Mouse (Mus musculus): Measurements from ENCODE around the gene Dzank1. TPM values are rescaled to one million over a fixed set of nuclear protein-coding genes. Genes with fewer than 3 reads are reported as not detected.

Dzank1 gene
- polyA plus RNA-seq, 1 experiment from 2014 or later, result 0.47 TPM

DNA sequence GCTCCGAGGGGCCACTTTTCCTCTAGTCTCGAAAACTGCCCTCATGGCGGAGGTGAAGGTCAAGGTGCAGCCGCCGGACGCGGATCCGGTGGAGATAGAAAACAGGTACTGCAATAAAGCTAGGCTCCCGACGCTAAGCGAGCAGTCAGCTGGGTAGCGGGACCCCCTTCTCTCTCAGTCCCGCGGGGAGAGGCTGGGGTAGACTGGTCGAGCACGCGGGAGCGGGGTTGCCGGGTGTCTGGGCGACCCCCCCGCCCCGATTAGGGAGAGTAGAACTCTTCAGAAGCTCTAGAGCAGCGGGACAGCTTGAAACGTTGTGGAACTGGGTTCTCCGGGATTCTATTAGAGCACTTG, 584 bp upstream of the Dzank1 start:
- no peaks in the 10 kb centered on the region for H3K27me3 ChIP-seq (replicated peaks; ENCODE audit: control insufficient read depth, insufficient read depth, low read length)
- WGBS, result under 1% methylated on average over 25 of the region's 25 CpGs
- peak overlapping the region; percentile 93 for H3K4me3 ChIP-seq (ENCODE audit: low read depth, low read length)
- H3K27ac ChIP-seq (ENCODE audit: low read depth, low read length), result peak overlapping the region; percentile 90
- 0 out of 2 replicates have a peak, but pooled peaks cover 7% of the 10 kb centered on the region for H3K4me1 ChIP-seq (replicated peaks; ENCODE audit: control insufficient read depth, insufficient read depth, low read length)
- no peak for TF ChIP-seq CTCF (IDR thresholded peaks at IDR 0.05; ENCODE audit: low read depth)
- H3K36me3 ChIP-seq (ENCODE audit: control insufficient read depth, insufficient read depth), result peaks cover 5% of the 10 kb centered on the region
- H3K9ac ChIP-seq (ENCODE audit: low read depth, low read length), result peak overlapping the region; percentile 94
- ATAC-seq, result no peak; the same call in 1 of the 2 replicates
- peak overlapping the region; percentile 91 for H3K4me2 ChIP-seq (replicated peaks; ENCODE audit: low read depth)
- no peaks in the 10 kb centered on the region for H3K9me3 ChIP-seq (ENCODE audit: control insufficient read depth)

DNA sequence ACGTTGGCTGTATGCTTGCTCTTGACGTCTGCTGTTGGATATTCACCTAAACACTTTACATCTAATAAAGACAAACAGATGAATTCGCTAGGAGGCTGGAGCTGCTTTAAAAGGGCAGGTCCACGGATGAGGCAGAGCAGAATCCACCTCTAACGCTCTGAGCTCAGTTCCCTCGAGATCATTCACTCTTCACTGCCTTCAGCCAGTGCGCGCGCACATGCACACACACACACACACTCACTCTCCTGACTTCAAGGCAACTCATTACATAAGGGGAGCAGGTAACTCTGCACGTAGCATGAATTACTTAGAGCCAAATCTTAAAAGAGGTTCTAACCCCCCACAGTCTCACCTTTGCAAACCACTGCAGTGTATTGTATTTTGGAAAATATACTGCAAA, 1.4 kb downstream of the Dzank1 start:
- 0 out of 2 replicates have a peak, but pooled peaks cover 7% of the 10 kb centered on the region for H3K4me1 ChIP-seq (replicated peaks; ENCODE audit: control insufficient read depth, insufficient read depth, low read length)
- no peaks in the 10 kb centered on the region for H3K9me3 ChIP-seq (ENCODE audit: control insufficient read depth)
- H3K27me3 ChIP-seq (replicated peaks; ENCODE audit: control insufficient read depth, insufficient read depth, low read length), result no peaks in the 10 kb centered on the region
- H3K4me2 ChIP-seq (replicated peaks; ENCODE audit: low read depth), result no peak overlapping the region
- TF ChIP-seq CTCF (IDR thresholded peaks at IDR 0.05; ENCODE audit: low read depth), result no peak
- no peak overlapping the region for H3K9ac ChIP-seq (ENCODE audit: low read depth, low read length)
- H3K36me3 ChIP-seq (ENCODE audit: control insufficient read depth, insufficient read depth), result no peaks in the 10 kb centered on the region; the same call in 1 of the 2 replicates
- ATAC-seq, result no peak
- no peak overlapping the region for H3K4me3 ChIP-seq (ENCODE audit: low read depth, low read length)
- H3K27ac ChIP-seq (ENCODE audit: low read depth, low read length), result no peak overlapping the region
- 53% methylated on average over 10 of the region's 10 CpGs for WGBS

DNA sequence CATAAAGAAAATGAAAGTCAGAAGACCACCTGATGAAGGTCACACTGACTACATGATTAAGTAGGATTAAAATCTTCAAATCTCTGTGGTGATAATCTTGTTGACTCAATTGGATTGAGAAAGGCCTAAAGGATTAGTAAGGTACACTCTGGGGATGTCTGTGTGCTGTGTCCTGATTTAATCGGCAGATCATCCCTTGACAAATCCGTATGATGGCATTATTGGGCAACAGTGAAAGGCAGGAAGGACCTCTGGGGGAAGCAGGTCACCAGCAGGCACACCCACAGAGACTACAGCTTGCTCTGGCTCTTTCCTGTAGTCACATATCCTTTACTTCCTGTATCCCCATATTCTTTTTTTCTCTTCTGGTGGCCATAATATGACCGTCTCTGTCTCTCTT, 7.4 kb downstream of the Dzank1 start:
- Histone ChIP-seq H3K4me2 (replicated peaks; ENCODE audit: low read depth) (no peak overlapping the region), H3K4me3 (ENCODE audit: low read depth, low read length) (no peak overlapping the region), H3K36me3 (ENCODE audit: control insufficient read depth, insufficient read depth) (no peaks in the 10 kb centered on the region), H3K27ac (ENCODE audit: low read depth, low read length) (no peak overlapping the region), H3K27me3 (replicated peaks; ENCODE audit: control insufficient read depth, insufficient read depth, low read length) (no peaks in the 10 kb centered on the region), H3K4me1 (replicated peaks; ENCODE audit: control insufficient read depth, insufficient read depth, low read length) (no peaks in the 10 kb centered on the region), H3K9ac (ENCODE audit: low read depth, low read length) (no peak overlapping the region), H3K9me3 (ENCODE audit: control insufficient read depth) (no peaks in the 10 kb centered on the region)
- ATAC-seq, result no peak
- 46% methylated on average over 3 of the region's 3 CpGs for WGBS
- TF ChIP-seq CTCF (IDR thresholded peaks at IDR 0.05; ENCODE audit: low read depth), result no peak

DNA sequence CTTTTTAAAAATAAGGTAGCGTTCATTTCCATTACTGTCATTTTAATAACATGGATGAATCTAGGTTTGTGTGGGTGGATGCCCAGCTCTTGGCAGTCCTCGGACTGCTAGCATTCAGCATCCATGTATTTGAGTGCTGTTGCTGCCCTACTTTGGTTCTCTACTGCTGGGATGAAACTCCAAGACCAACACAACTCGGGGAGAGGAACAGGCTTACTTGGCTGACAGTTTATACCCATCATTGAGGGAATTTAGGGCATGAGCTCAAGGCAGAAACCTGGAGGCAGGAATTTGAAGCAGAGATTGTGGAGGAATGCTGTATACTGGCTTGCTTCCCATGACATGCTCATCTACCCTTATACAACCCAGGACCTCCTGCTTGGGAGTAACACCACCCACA, 12.6 kb downstream of the Dzank1 start:
- no peaks in the 10 kb centered on the region for H3K36me3 ChIP-seq (ENCODE audit: control insufficient read depth, insufficient read depth)
- H3K27ac ChIP-seq (ENCODE audit: low read depth, low read length), result no peak overlapping the region
- WGBS, result 77% methylated on average over 3 of the region's 3 CpGs
- H3K27me3 ChIP-seq (replicated peaks; ENCODE audit: control insufficient read depth, insufficient read depth, low read length), result no peaks in the 10 kb centered on the region
- H3K9me3 ChIP-seq (ENCODE audit: control insufficient read depth), result no peaks in the 10 kb centered on the region
- ATAC-seq, result no peak
- no peak overlapping the region for H3K4me2 ChIP-seq (replicated peaks; ENCODE audit: low read depth)
- no peaks in the 10 kb centered on the region for H3K4me1 ChIP-seq (replicated peaks; ENCODE audit: control insufficient read depth, insufficient read depth, low read length)
- no peak overlapping the region for H3K4me3 ChIP-seq (ENCODE audit: low read depth, low read length)
- no peak for TF ChIP-seq CTCF (IDR thresholded peaks at IDR 0.05; ENCODE audit: low read depth)
- no peak overlapping the region for H3K9ac ChIP-seq (ENCODE audit: low read depth, low read length)

DNA sequence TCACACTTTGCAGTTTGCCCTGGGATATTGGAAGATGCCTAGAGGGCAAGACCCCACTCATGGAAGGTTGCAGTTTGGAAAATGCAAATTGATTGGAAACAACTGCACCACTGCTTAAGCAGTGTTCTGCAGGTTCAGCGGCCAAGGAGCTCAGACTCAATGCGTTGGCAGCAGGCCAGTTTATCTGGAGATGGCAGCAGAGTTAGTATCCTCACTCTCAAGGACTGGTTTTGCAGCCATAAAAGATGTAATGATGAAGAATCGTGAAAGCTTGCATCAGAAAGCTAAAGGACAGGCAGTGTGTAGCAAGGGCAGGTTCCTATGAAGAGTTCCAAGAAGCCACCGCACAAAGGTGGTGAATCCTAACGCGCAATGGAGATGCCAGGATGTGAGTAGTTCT, 25.1 kb downstream of the Dzank1 start:
- H3K4me2 ChIP-seq (replicated peaks; ENCODE audit: low read depth), result no peak overlapping the region
- no peak for ATAC-seq
- WGBS, result 78% methylated on average over 6 of the region's 6 CpGs
- no peaks in the 10 kb centered on the region for H3K27me3 ChIP-seq (replicated peaks; ENCODE audit: control insufficient read depth, insufficient read depth, low read length)
- no peaks in the 10 kb centered on the region for H3K4me1 ChIP-seq (replicated peaks; ENCODE audit: control insufficient read depth, insufficient read depth, low read length)
- no peak for TF ChIP-seq CTCF (IDR thresholded peaks at IDR 0.05; ENCODE audit: low read depth)
- no peak overlapping the region for H3K27ac ChIP-seq (ENCODE audit: low read depth, low read length)
- no peak overlapping the region for H3K9ac ChIP-seq (ENCODE audit: low read depth, low read length)
- H3K36me3 ChIP-seq (ENCODE audit: control insufficient read depth, insufficient read depth), result no peaks in the 10 kb centered on the region
- no peak overlapping the region for H3K4me3 ChIP-seq (ENCODE audit: low read depth, low read length)
- H3K9me3 ChIP-seq (ENCODE audit: control insufficient read depth), result no peaks in the 10 kb centered on the region

DNA sequence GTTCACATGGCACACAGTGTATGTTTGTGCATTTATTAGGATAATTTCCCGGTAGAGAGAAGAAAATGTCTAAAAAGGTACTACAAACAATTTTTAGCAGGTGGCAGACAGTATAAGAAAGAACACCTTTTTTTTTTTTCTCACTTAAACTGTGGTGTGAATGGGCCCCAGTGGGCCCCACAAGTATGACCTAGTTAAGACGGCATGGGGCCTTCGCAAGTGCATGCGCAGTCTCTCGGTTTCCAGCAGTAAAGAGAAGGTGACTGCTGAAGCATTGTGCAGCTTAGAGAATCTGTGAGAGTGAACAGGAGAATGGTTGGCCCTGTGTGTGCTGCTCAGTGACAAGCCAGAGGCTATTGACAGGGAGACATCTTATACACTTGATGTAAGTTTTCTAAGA, 37.9 kb downstream of the Dzank1 start:
- Histone ChIP-seq H3K4me3 (ENCODE audit: low read depth, low read length) (no peak overlapping the region), H3K4me2 (replicated peaks; ENCODE audit: low read depth) (no peak overlapping the region), H3K36me3 (ENCODE audit: control insufficient read depth, insufficient read depth) (no peaks in the 10 kb centered on the region), H3K9ac (ENCODE audit: low read depth, low read length) (no peak overlapping the region), H3K27ac (ENCODE audit: low read depth, low read length) (no peak overlapping the region), H3K4me1 (replicated peaks; ENCODE audit: control insufficient read depth, insufficient read depth, low read length) (no peaks in the 10 kb centered on the region), H3K27me3 (replicated peaks; ENCODE audit: control insufficient read depth, insufficient read depth, low read length) (no peaks in the 10 kb centered on the region), H3K9me3 (ENCODE audit: control insufficient read depth) (no peaks in the 10 kb centered on the region)
- ATAC-seq, result no peak
- no peak for TF ChIP-seq CTCF (IDR thresholded peaks at IDR 0.05; ENCODE audit: low read depth)
- 90% methylated on average over 5 of the region's 5 CpGs for WGBS

DNA sequence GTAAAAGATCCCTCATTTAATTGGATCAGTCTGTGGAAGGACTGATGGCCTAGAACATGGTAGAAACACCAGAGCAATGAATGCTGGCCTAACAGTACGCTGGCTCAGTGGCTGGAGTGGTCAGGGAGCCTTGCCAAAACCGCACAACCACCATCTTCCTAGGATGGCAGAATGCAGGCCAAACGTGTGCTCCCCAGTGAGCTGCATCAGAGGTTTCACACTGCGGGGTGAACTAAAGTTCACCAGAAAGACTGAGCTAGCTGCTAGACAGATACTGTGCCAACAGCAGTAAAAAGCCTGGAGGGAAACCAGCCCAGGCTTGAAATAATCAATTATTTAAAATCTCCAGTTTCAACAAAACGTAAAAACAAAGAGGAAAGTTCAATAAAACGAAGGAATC, 39.7 kb downstream of the Dzank1 start:
- H3K9me3 ChIP-seq (ENCODE audit: control insufficient read depth), result no peaks in the 10 kb centered on the region
- ATAC-seq, result no peak
- H3K4me1 ChIP-seq (replicated peaks; ENCODE audit: control insufficient read depth, insufficient read depth, low read length), result no peaks in the 10 kb centered on the region
- no peak overlapping the region for H3K4me3 ChIP-seq (ENCODE audit: low read depth, low read length)
- 57% methylated on average over 6 of the region's 6 CpGs for WGBS
- no peak overlapping the region for H3K4me2 ChIP-seq (replicated peaks; ENCODE audit: low read depth)
- H3K27me3 ChIP-seq (replicated peaks; ENCODE audit: control insufficient read depth, insufficient read depth, low read length), result no peaks in the 10 kb centered on the region
- TF ChIP-seq CTCF (IDR thresholded peaks at IDR 0.05; ENCODE audit: low read depth), result no peak
- H3K36me3 ChIP-seq (ENCODE audit: control insufficient read depth, insufficient read depth), result no peaks in the 10 kb centered on the region
- no peak overlapping the region for H3K9ac ChIP-seq (ENCODE audit: low read depth, low read length)
- no peak overlapping the region for H3K27ac ChIP-seq (ENCODE audit: low read depth, low read length)

Data from intestine, postnatal 0 days (tissue).